Mouse (Mus musculus): ENCODE measurements around the gene Fam83d. TPM values are rescaled to one million over a fixed set of nuclear protein-coding genes. Genes with fewer than 3 reads are reported as not detected.

Fam83d gene
- polyA plus RNA-seq (2017; shearing (Covaris generic)): 6.4 TPM

DNA sequence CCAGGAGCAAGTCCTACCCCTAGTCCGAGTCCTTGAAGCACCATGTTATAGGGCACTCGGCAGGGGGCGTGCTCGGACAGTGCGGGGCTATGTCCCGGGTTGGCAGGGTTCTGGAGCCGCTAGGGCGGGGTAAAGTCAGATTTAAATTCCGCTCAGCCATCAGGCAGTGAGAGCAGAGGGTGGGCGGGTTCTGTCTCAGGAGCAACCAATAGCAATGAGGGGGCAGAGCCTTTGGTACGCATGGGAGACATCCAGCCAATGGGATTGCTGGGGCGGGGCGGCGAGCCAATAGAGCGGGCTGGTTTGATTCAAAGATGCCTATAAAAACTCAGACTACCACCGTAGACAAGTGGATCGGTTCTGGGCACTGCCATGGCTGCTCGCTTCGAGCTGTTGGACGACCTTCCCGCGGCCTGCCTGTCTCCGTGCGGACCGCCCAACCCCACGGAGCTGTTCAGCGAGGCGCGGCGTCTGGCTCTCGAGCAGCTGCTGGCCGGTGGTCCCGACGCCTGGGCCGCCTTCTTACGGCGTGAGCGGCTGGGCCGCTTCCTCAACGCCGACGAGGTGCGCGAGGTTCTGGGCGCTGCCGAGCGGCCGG, at the start of gene Fam83d:
TSS of gene Fam83d (plus strand) at position 352 of the 598 bp plus-strand sequence.

GRCm38 (mm10) chr2:158794494-158795004, 26.7 kb downstream of the Fam83d start, which contains the start of gene Dhx35:
Gene Dhx35, plus strand, starts transcription at chr2:158794807.

Other genes with a start within 250 kb of the Fam83d start
- 0.27 TPM for gene Slc32a1, start 157.3 kb upstream of the Fam83d start, polyA plus RNA-seq (2017; shearing (Covaris generic))
- 56.7 TPM for gene Actr5, start 143.2 kb upstream of the Fam83d start, polyA plus RNA-seq (2017; shearing (Covaris generic))
- 81.9 TPM for gene Ppp1r16b, start 102.7 kb upstream of the Fam83d start, polyA plus RNA-seq (2017; shearing (Covaris generic))
- gene Dhx35, start 26.7 kb downstream of the Fam83d start, polyA plus RNA-seq (2017; shearing (Covaris generic)): 13.3 TPM

Data from effector memory CD4-positive, alpha-beta T cell, adult 7 months (primary cell).